Mouse (Mus musculus): ENCODE data around the gene St3gal4.

The St3gal4 gene

DNA sequence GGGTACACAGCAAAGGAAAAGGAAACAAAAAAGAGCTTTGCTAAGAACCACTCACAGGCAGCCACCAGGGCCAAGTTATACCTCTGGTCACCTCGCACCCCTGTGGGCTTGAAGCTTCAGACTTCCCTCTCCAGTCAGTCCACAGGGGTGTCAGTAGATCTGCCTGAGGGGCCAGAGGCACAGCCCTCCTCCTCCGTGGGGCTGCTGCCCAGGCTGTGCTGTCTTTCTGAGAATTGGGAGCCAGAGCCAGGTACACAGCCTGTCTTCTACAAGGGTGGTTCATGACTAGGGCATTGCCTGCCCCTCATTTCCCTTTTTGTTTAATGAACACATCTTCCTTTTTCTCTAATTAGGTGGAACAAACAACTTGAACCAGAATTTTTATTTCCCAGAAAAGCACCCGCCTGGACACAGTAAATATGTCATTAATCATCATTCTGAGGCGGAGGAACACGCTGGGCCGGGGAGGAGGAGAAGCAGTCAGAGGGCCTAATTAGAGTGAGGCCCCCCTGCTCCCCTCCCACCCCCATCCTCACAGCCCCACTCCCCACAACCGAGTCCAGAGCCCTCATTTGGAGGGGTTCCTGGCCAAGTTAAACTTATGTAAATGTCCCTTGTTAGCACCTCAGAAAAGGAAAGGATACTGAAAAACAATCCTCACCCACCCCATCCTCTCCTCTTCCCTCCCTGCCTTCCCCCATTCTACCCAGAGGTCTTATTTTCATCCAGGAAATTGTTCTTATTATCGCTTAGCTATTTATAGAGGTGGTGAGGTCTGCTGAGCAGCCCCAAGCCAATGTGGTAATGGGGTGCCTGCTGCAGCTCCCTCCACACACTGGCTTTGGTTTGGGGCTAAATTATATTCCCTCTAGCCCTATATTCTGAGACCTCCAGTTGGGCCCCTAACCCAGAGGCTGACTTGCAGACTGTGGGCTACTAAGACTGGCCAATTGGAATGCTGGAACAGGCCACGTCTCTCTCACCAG is 120.9 kb downstream of the St3gal4 start:
- DNase-seq: no peak

Data from thymus, postnatal 25 days (tissue).